Mouse (Mus musculus): Measurements from ENCODE around the gene Wfdc11.

- TF ChIP-seq CTCF (conservative IDR thresholded peaks at IDR 0.05; ENCODE audit: insufficient read depth, insufficient read length, low read depth, low read length) = peak; percentile 79
- no peak for TF ChIP-seq POLR2A (IDR thresholded peaks at IDR 0.05; ENCODE audit: low read depth, low read length)
Observed at GRCm38 (mm10) chr2:164655858-164656257, 18.0 kb downstream of the Wfdc11 start, which contains the start of gene Wfdc10.
